Mouse (Mus musculus): ENCODE measurements around the gene Ano10. TPM values are rescaled to one million over a fixed set of nuclear protein-coding genes. Genes with fewer than 3 reads are reported as not detected.

Ano10 gene
- polyA plus RNA-seq, 1 experiment from 2014 or later = 38.6 TPM

DNA sequence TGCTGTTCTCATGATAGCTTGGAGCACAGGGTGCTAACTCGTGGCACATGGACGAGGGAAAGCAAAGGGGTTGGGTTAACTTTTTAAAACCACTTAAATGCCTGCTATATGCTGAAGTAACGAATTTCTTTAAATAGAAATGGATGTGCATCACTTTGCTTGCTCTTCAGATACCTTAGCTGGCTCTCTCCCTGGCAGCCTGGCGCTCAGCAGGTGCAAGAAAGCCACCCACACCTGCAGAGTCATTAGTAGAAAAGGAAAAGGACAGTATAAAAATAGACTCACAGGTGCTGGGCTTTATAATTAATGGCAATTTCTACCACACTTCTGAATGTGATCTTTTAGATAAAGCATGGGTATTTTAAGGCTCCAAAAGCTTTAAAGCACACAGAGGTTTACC is 85.9 kb downstream of the Ano10 start:
- no peak for ATAC-seq (ENCODE audit: insufficient read depth, low FRiP score)
- H3K4me1 ChIP-seq (ENCODE audit: control insufficient read depth, insufficient read depth, low read length) = peaks cover 7% of the 10 kb centered on the region; the same call in 1 of the 2 replicates
- no peak overlapping the region for H3K9ac ChIP-seq (ENCODE audit: low read length)
- H3K27me3 ChIP-seq (ENCODE audit: control insufficient read depth, insufficient read depth, low read length) = no peaks in the 10 kb centered on the region
- no peaks in the 10 kb centered on the region for H3K9me3 ChIP-seq (replicated peaks; ENCODE audit: control insufficient read depth, low read length)
- WGBS = 74% methylated on average over 4 of the region's 4 CpGs
- no peaks in the 10 kb centered on the region for H3K36me3 ChIP-seq (ENCODE audit: control insufficient read depth, insufficient read depth, low read length)
- H3K27ac ChIP-seq (ENCODE audit: low read length) = no peak overlapping the region
- H3K4me3 ChIP-seq (replicated peaks; ENCODE audit: low read length) = no peak overlapping the region
- H3K4me2 ChIP-seq (ENCODE audit: low read depth, low read length) = no peak overlapping the region

DNA sequence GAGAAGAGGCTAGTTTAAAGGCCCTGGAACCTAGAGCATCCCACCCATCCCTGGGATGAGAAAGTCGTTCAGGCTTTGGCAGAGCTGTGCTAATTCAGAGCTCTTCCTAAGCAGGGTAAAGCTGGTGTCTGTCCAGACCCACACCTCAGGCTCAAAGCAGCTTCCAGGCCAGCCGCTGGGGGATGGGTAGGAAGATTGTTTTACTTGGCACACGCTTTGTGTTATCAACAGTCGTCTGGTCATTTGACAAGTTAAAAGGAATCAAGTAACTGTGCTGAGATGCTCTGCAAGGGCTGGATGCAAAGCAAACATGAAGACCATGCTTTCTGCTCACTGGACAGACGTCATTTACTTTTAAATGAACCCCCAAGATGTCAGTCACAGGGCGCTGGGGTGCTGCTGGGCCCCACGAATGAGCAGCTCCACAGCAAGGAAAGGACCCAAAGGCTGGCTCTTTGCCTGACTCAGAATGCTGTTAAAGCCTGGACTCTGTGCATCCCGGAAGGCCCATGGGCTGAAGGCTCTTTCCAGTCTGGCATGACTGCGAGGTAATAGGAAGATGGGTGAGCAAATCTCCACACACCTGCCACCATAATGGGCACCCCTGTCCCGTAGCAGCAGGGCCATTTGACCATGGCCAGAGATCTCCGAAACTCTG is 88.6 kb downstream of the Ano10 start:
- Histone ChIP-seq H3K27me3 (ENCODE audit: control insufficient read depth, insufficient read depth, low read length) (no peaks in the 10 kb centered on the region), H3K4me2 (ENCODE audit: low read depth, low read length) (no peak overlapping the region), H3K9me3 (replicated peaks; ENCODE audit: control insufficient read depth, low read length) (no peaks in the 10 kb centered on the region), H3K27ac (ENCODE audit: low read length) (no peak overlapping the region), H3K9ac (ENCODE audit: low read length) (no peak overlapping the region), H3K4me3 (replicated peaks; ENCODE audit: low read length) (no peak overlapping the region), H3K36me3 (ENCODE audit: control insufficient read depth, insufficient read depth, low read length) (no peaks in the 10 kb centered on the region), H3K4me1 (ENCODE audit: control insufficient read depth, insufficient read depth, low read length) (peaks cover 7% of the 10 kb centered on the region; the same call in 1 of the 2 replicates)
- 41% methylated on average over 11 of the region's 11 CpGs for WGBS
- ATAC-seq (ENCODE audit: insufficient read depth, low FRiP score) = 0 out of 2 replicates have a peak, but pooled peaks have one; percentile 8

DNA sequence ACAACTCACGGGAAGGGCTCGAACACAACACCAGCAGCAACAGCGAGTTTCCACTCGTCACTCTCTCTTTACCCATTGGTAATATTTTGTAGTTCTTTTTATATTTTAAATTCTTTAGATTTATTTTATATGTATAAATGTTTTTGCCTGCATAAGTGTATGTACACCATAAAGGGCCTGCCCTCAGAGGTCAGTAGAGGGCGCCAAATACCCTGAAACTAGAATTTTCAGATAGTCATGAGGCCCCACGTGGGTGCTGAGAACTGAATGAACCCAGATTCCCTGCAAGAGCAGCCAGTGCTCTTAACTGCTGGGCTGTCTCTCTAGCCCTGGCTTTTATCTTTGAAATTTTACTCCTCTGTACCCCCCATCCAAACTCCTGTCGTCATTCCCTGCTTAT is 89.7 kb downstream of the Ano10 start:
- peaks cover 7% of the 10 kb centered on the region; the same call in 1 of the 2 replicates for H3K4me1 ChIP-seq (ENCODE audit: control insufficient read depth, insufficient read depth, low read length)
- no peak overlapping the region for H3K27ac ChIP-seq (ENCODE audit: low read length)
- no peak overlapping the region for H3K4me3 ChIP-seq (replicated peaks; ENCODE audit: low read length)
- H3K4me2 ChIP-seq (ENCODE audit: low read depth, low read length) = no peak overlapping the region
- H3K9ac ChIP-seq (ENCODE audit: low read length) = no peak overlapping the region
- WGBS = 72% methylated on average over 7 of the region's 7 CpGs
- no peaks in the 10 kb centered on the region for H3K27me3 ChIP-seq (ENCODE audit: control insufficient read depth, insufficient read depth, low read length)
- no peaks in the 10 kb centered on the region for H3K36me3 ChIP-seq (ENCODE audit: control insufficient read depth, insufficient read depth, low read length)
- no peak for ATAC-seq (ENCODE audit: insufficient read depth, low FRiP score)
- H3K9me3 ChIP-seq (replicated peaks; ENCODE audit: control insufficient read depth, low read length) = no peaks in the 10 kb centered on the region

DNA sequence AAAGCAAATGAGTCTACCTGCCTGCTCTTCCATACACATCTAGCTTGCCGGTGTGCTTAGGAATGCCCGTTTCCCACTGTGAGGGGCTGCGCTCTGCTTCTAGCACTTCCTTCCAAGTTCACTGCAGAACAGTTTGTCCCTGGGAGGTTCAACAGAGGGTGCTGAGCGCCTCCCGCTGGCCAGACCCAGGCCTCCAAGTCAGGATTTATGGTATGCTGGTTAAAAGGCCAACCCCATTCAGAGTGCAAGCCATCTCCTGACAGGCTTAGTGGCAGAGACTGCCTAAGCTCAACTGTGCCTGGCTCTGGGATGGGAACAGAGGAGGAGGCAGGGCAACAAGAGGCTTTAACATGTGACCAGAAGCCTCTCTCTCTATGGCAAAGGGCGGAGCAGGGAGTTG is 95.0 kb downstream of the Ano10 start:
- ATAC-seq (ENCODE audit: insufficient read depth, low FRiP score) = peak; percentile 38; the same call in 1 of the 2 replicates
- Histone ChIP-seq H3K4me2 (ENCODE audit: low read depth, low read length) (no peak overlapping the region), H3K9ac (ENCODE audit: low read length) (no peak overlapping the region; the same call in 1 of the 2 replicates), H3K27me3 (ENCODE audit: control insufficient read depth, insufficient read depth, low read length) (no peaks in the 10 kb centered on the region), H3K4me1 (ENCODE audit: control insufficient read depth, insufficient read depth, low read length) (peaks cover 8% of the 10 kb centered on the region), H3K9me3 (replicated peaks; ENCODE audit: control insufficient read depth, low read length) (no peaks in the 10 kb centered on the region), H3K4me3 (replicated peaks; ENCODE audit: low read length) (no peak overlapping the region), H3K27ac (ENCODE audit: low read length) (no peak overlapping the region), H3K36me3 (ENCODE audit: control insufficient read depth, insufficient read depth, low read length) (no peaks in the 10 kb centered on the region)
- 42% methylated on average over 6 of the region's 6 CpGs for WGBS

DNA sequence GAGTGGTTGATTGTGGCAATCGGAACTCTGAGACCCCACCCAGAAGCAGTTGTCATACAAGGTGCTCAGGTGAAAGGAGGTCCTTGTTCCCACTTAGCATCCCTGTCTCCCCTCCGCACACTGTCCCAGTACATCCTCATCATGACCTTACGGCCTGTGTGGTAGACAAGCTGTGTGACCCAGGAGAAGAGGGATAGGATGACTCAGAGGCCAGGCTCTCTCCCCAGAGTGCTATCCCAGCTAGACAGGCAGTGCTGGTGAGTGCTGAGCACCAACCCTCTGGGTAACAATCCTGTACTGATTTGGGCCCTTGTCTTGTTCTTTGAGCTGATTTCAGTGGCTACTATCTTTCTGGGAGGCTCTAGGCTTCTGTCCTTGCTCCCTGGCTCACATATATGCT is 95.6 kb downstream of the Ano10 start:
- Histone ChIP-seq H3K4me3 (replicated peaks; ENCODE audit: low read length) (no peak overlapping the region), H3K27ac (ENCODE audit: low read length) (no peak overlapping the region), H3K4me1 (ENCODE audit: control insufficient read depth, insufficient read depth, low read length) (peaks cover 8% of the 10 kb centered on the region), H3K36me3 (ENCODE audit: control insufficient read depth, insufficient read depth, low read length) (no peaks in the 10 kb centered on the region), H3K9ac (ENCODE audit: low read length) (no peak overlapping the region), H3K9me3 (replicated peaks; ENCODE audit: control insufficient read depth, low read length) (no peaks in the 10 kb centered on the region), H3K27me3 (ENCODE audit: control insufficient read depth, insufficient read depth, low read length) (no peaks in the 10 kb centered on the region), H3K4me2 (ENCODE audit: low read depth, low read length) (no peak overlapping the region)
- no peak for ATAC-seq (ENCODE audit: insufficient read depth, low FRiP score)
- WGBS = 86% methylated on average over 3 of the region's 3 CpGs

DNA sequence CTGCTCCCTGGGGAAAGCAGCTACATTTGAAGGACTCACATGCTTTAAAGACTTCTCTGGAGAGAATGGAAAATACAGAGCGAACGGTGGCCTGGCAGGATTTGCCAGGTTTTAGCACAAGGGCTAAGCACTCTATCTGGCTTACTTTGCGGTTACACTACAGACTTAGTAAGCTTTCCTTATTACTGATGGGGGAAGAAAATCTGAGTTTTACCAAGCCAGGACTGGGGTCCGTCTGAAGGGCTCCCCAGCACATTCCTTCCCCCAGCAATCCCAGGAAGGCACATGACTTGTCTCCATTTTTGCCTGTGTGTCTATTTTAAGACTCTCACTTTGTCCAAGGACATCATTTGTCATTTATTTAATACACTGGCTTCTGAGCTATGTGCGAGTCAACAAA is 97.2 kb downstream of the Ano10 start:
- no peak for ATAC-seq (ENCODE audit: insufficient read depth, low FRiP score)
- no peak overlapping the region for H3K4me2 ChIP-seq (ENCODE audit: low read depth, low read length)
- WGBS = 69% methylated on average over 5 of the region's 5 CpGs
- no peak overlapping the region for H3K9ac ChIP-seq (ENCODE audit: low read length)
- no peaks in the 10 kb centered on the region for H3K36me3 ChIP-seq (ENCODE audit: control insufficient read depth, insufficient read depth, low read length)
- no peak overlapping the region; the same call in 1 of the 2 replicates for H3K27ac ChIP-seq (ENCODE audit: low read length)
- H3K27me3 ChIP-seq (ENCODE audit: control insufficient read depth, insufficient read depth, low read length) = no peaks in the 10 kb centered on the region
- H3K4me1 ChIP-seq (ENCODE audit: control insufficient read depth, insufficient read depth, low read length) = peaks cover 8% of the 10 kb centered on the region
- H3K9me3 ChIP-seq (replicated peaks; ENCODE audit: control insufficient read depth, low read length) = no peaks in the 10 kb centered on the region
- no peak overlapping the region for H3K4me3 ChIP-seq (replicated peaks; ENCODE audit: low read length)

DNA sequence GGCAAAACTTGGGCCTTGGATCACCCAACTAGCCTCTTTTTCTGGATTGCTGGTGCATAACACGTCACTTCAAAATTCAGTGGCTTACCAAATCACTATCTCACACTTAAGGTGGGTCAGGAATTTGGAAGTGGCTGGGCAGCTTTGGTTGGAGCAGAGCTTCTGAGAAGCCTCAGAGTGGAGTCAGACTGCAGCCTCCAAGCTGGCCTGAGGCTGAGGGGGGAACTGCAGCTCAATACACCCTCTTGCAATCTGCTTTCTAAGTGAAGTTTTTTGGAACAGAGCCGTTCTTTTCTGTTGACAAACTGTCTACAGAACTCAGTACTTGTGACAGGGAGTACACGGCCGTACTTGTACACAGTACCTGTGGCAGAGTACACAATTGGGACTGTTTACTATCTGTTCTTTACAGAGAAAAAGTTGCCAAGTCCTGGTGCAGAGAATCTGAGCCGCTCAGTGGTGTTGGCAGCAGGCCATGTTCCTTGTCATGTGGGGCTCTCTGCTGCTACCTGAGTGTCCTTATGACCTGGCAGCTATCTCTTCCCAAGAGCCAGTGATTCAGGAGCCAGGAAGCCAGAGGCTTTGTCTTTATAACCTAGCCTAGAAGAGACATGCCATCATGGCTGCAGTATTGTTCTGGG is 99.1 kb downstream of the Ano10 start:
- Histone ChIP-seq H3K36me3 (ENCODE audit: control insufficient read depth, insufficient read depth, low read length) (no peaks in the 10 kb centered on the region), H3K4me3 (replicated peaks; ENCODE audit: low read length) (no peak overlapping the region), H3K4me1 (ENCODE audit: control insufficient read depth, insufficient read depth, low read length) (peaks cover 8% of the 10 kb centered on the region), H3K27ac (ENCODE audit: low read length) (peak overlapping the region; percentile 14; the same call in 1 of the 2 replicates), H3K27me3 (ENCODE audit: control insufficient read depth, insufficient read depth, low read length) (no peaks in the 10 kb centered on the region), H3K9ac (ENCODE audit: low read length) (no peak overlapping the region), H3K4me2 (ENCODE audit: low read depth, low read length) (no peak overlapping the region), H3K9me3 (replicated peaks; ENCODE audit: control insufficient read depth, low read length) (no peaks in the 10 kb centered on the region)
- ATAC-seq (ENCODE audit: insufficient read depth, low FRiP score) = no peak
- 60% methylated on average over 5 of the region's 5 CpGs for WGBS

DNA sequence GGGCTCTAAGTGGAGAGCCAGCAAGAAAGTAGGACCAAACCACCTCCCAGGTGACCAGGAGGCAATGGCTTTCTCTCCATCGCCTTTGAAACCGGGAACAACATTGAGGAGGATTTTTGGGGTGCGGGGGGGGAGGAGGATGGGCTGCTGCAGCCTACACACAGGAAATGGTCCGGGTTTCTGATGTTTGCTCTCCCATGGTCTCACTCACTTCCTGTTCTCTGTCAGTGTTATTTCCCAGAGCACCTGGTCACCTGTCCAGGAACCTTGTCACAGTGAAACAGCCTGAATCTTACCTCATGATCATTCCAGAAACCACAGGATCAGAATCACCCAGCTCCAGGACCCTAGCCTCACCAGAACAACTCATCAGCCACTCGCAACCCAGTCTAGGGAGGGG is 100.4 kb downstream of the Ano10 start:
- H3K4me2 ChIP-seq (ENCODE audit: low read depth, low read length) = no peak overlapping the region
- no peak for ATAC-seq (ENCODE audit: insufficient read depth, low FRiP score)
- H3K9me3 ChIP-seq (replicated peaks; ENCODE audit: control insufficient read depth, low read length) = no peaks in the 10 kb centered on the region
- no peaks in the 10 kb centered on the region for H3K36me3 ChIP-seq (ENCODE audit: control insufficient read depth, insufficient read depth, low read length)
- no peak overlapping the region for H3K9ac ChIP-seq (ENCODE audit: low read length)
- H3K27ac ChIP-seq (ENCODE audit: low read length) = no peak overlapping the region
- H3K4me3 ChIP-seq (replicated peaks; ENCODE audit: low read length) = no peak overlapping the region
- H3K4me1 ChIP-seq (ENCODE audit: control insufficient read depth, insufficient read depth, low read length) = peaks cover 8% of the 10 kb centered on the region
- H3K27me3 ChIP-seq (ENCODE audit: control insufficient read depth, insufficient read depth, low read length) = no peaks in the 10 kb centered on the region
- WGBS = 83% methylated on average over 5 of the region's 5 CpGs

DNA sequence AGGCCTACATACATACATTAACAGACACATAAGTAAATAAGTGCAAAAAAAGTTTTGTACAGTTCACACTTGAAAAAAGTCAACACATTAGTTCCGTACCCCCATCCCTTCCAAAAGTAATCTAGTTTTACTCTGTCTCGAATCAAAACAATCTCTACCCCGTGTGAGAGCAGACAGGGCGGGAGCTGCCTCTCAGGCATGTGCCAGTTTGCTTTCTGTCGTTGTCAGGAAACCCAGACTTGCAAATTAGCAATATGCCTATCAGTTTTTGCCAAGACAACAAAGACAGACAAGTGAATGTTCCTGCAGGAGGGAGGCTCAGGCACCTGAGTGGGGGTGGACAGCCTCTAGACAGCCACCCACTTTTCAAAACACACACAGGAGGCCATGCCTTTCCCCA is 100.9 kb downstream of the Ano10 start:
- Histone ChIP-seq H3K27me3 (ENCODE audit: control insufficient read depth, insufficient read depth, low read length) (no peaks in the 10 kb centered on the region), H3K9me3 (replicated peaks; ENCODE audit: control insufficient read depth, low read length) (no peaks in the 10 kb centered on the region), H3K27ac (ENCODE audit: low read length) (no peak overlapping the region), H3K4me1 (ENCODE audit: control insufficient read depth, insufficient read depth, low read length) (peaks cover 8% of the 10 kb centered on the region), H3K4me3 (replicated peaks; ENCODE audit: low read length) (no peak overlapping the region), H3K4me2 (ENCODE audit: low read depth, low read length) (no peak overlapping the region), H3K36me3 (ENCODE audit: control insufficient read depth, insufficient read depth, low read length) (no peaks in the 10 kb centered on the region), H3K9ac (ENCODE audit: low read length) (no peak overlapping the region)
- no peak for ATAC-seq (ENCODE audit: insufficient read depth, low FRiP score)
- 56% methylated on average over 5 of the region's 5 CpGs for WGBS

Measured in stomach, embryonic 16.5 days (tissue).